Mouse (Mus musculus) liver, embryonic 12.5 days (tissue): ENCODE measurements around the gene Sf3a1. TPM values are rescaled to one million over a fixed set of nuclear protein-coding genes. Genes with fewer than 3 reads are reported as not detected.

Experiments
- ATAC-seq: fragments of 200-750 bp; cut with Nextera tagmentation; 2 replicates; pipeline ENCODE4 v1.8.0; 2017; ENCODE audit warnings: moderate number of reproducible peaks, mild to moderate bottlenecking, moderate library complexity
- H3K27ac ChIP-seq: fragments of 300-500 bp; sonication (generic); 2 replicates; pipeline ENCODE4 v1.5.1; 2016; ENCODE audit warnings: mild to moderate bottlenecking
- H3K27me3 ChIP-seq: fragments of 300-500 bp; sonication (generic); replicated peaks from 2 replicates; pipeline ENCODE4 v1.6.1; 2016; ENCODE audit warnings: mild to moderate bottlenecking, moderate library complexity
- H3K36me3 ChIP-seq: fragments of 300-500 bp; sonication (generic); 2 replicates; pipeline ENCODE4 v1.6.1; 2016; ENCODE audit warnings: mild to moderate bottlenecking, moderate library complexity
- H3K4me1 ChIP-seq: fragments of 300-500 bp; sonication (generic); 2 replicates; pipeline ENCODE4 v1.6.1; 2016
- H3K4me2 ChIP-seq: fragments of 300-500 bp; sonication (generic); 2 replicates; pipeline ENCODE4 v1.6.1; 2016; ENCODE audit warnings: mild to moderate bottlenecking, moderate library complexity
- H3K4me3 ChIP-seq: fragments of 300-500 bp; sonication (generic); 2 replicates; pipeline ENCODE4 v1.5.1; 2016; ENCODE audit warnings: mild to moderate bottlenecking, moderate library complexity
- H3K9ac ChIP-seq: fragments of 300-500 bp; sonication (generic); 2 replicates; pipeline ENCODE4 v1.6.1; 2016; ENCODE audit warnings: mild to moderate bottlenecking, moderate library complexity
- H3K9me3 ChIP-seq: fragments of 300-500 bp; sonication (generic); replicated peaks from 2 replicates; pipeline ENCODE4 v1.6.1; 2016; ENCODE audit warnings: mild to moderate bottlenecking, moderate library complexity
- WGBS: fragments of 180-500 bp; shearing (Covaris S2); methylation state at CpG from one replicate; pipeline ENCODE4 v1.1.7; 2016; ENCODE audit not compliant: insufficient replicate concordance; 5-methylcytosine and 5-hydroxymethylcytosine counted together
- polyA plus RNA-seq: library from polyadenylated mRNA; unstranded; fragments of >200 nt; fragmentation: Nextera tagmentation; extraction: Ambion mirVana; gene quantifications from 2 replicates; pipeline ENCODE4 v1.2.1, GENCODE M21; 2016

Gene Sf3a1
- polyA plus RNA-seq, 1 experiment from 2014 or later, result 41.7 TPM

GRCm38 (mm10) chr11:4193420-4193819 is 33.3 kb downstream of the Sf3a1 start:
- no peak overlapping the region for H3K4me2 ChIP-seq
- H3K36me3 ChIP-seq, result no peaks in the 10 kb centered on the region
- H3K4me1 ChIP-seq, result peaks cover 19% of the 10 kb centered on the region
- H3K9me3 ChIP-seq, result no peaks in the 10 kb centered on the region
- H3K9ac ChIP-seq, result no peak overlapping the region
- H3K27ac ChIP-seq, result no peak overlapping the region
- no peak for ATAC-seq
- no peaks in the 10 kb centered on the region for H3K27me3 ChIP-seq
- H3K4me3 ChIP-seq, result no peak overlapping the region

GRCm38 (mm10) chr11:4195597-4196031 is 35.5 kb downstream of the Sf3a1 start:
- no peaks in the 10 kb centered on the region for H3K27me3 ChIP-seq
- no peak overlapping the region for H3K9ac ChIP-seq
- no peaks in the 10 kb centered on the region for H3K9me3 ChIP-seq
- no peak overlapping the region for H3K4me2 ChIP-seq
- no peaks in the 10 kb centered on the region for H3K36me3 ChIP-seq
- ATAC-seq, result no peak
- 44% methylated on average over 3 of the region's 3 CpGs for WGBS
- H3K4me3 ChIP-seq, result no peak overlapping the region
- H3K27ac ChIP-seq, result no peak overlapping the region
- H3K4me1 ChIP-seq, result peaks cover 12% of the 10 kb centered on the region

- WGBS, result 68% methylated on average over 8 of the region's 8 CpGs
- Histone ChIP-seq H3K27ac (no peak overlapping the region), H3K4me3 (no peak overlapping the region), H3K27me3 (no peaks in the 10 kb centered on the region), H3K36me3 (no peaks in the 10 kb centered on the region), H3K4me2 (no peak overlapping the region), H3K9me3 (no peaks in the 10 kb centered on the region), H3K9ac (no peak overlapping the region), H3K4me1 (peaks cover 6% of the 10 kb centered on the region; the same call in 1 of the 2 replicates)
- ATAC-seq, result no peak
Observed at GRCm38 (mm10) chr11:4196636-4197035, 36.5 kb downstream of the Sf3a1 start.

- H3K36me3 ChIP-seq, result no peaks in the 10 kb centered on the region
- no peak overlapping the region for H3K4me2 ChIP-seq
- H3K9ac ChIP-seq, result no peak overlapping the region
- no peak for ATAC-seq
- 76% methylated on average over 1 of the region's 1 CpGs for WGBS
- no peak overlapping the region for H3K4me3 ChIP-seq
- peaks cover 8% of the 10 kb centered on the region for H3K4me1 ChIP-seq
- no peaks in the 10 kb centered on the region for H3K27me3 ChIP-seq
- H3K27ac ChIP-seq, result no peak overlapping the region
- no peaks in the 10 kb centered on the region for H3K9me3 ChIP-seq
Observed at GRCm38 (mm10) chr11:4197691-4198090, 37.5 kb downstream of the Sf3a1 start.

- 74% methylated on average over 11 of the region's 11 CpGs for WGBS
- no peaks in the 10 kb centered on the region for H3K9me3 ChIP-seq
- H3K4me2 ChIP-seq, result no peak overlapping the region
- H3K4me3 ChIP-seq, result no peak overlapping the region
- peaks cover 21% of the 10 kb centered on the region for H3K4me1 ChIP-seq
- no peak overlapping the region for H3K9ac ChIP-seq
- no peaks in the 10 kb centered on the region for H3K27me3 ChIP-seq
- no peak for ATAC-seq
- H3K36me3 ChIP-seq, result peaks cover under 1% of the 10 kb centered on the region
- no peak overlapping the region for H3K27ac ChIP-seq
Observed at GRCm38 (mm10) chr11:4201981-4202700, 42.0 kb downstream of the Sf3a1 start.

GRCm38 (mm10) chr11:4202995-4203704 is 43.0 kb downstream of the Sf3a1 start:
- no peak for ATAC-seq
- Histone ChIP-seq H3K9me3 (no peaks in the 10 kb centered on the region), H3K4me1 (peaks cover 21% of the 10 kb centered on the region), H3K9ac (peak overlapping the region; percentile 4; the same call in 1 of the 2 replicates), H3K27me3 (no peaks in the 10 kb centered on the region), H3K27ac (peak overlapping the region; percentile 33), H3K4me2 (no peak overlapping the region), H3K4me3 (no peak overlapping the region), H3K36me3 (peaks cover 11% of the 10 kb centered on the region)
- WGBS, result 45% methylated on average over 12 of the region's 12 CpGs

- Histone ChIP-seq H3K36me3 (peaks cover 16% of the 10 kb centered on the region), H3K4me2 (no peak overlapping the region), H3K9ac (peak overlapping the region; percentile 4; the same call in 1 of the 2 replicates), H3K27ac (peak overlapping the region; percentile 33), H3K27me3 (no peaks in the 10 kb centered on the region), H3K4me3 (no peak overlapping the region), H3K4me1 (peaks cover 21% of the 10 kb centered on the region), H3K9me3 (no peaks in the 10 kb centered on the region)
- WGBS, result 35% methylated on average over 2 of the region's 2 CpGs
- ATAC-seq, result no peak
Observed at GRCm38 (mm10) chr11:4203705-4204074, 43.5 kb downstream of the Sf3a1 start.

GRCm38 (mm10) chr11:4205097-4205655 is 45.0 kb downstream of the Sf3a1 start:
- WGBS, result 83% methylated on average over 5 of the region's 5 CpGs

GRCm38 (mm10) chr11:4205951-4206350 is 45.8 kb downstream of the Sf3a1 start:
- Histone ChIP-seq H3K9me3 (no peaks in the 10 kb centered on the region), H3K36me3 (peaks cover 35% of the 10 kb centered on the region), H3K4me2 (no peak overlapping the region), H3K4me1 (peaks cover 21% of the 10 kb centered on the region), H3K4me3 (no peak overlapping the region), H3K9ac (no peak overlapping the region), H3K27me3 (no peaks in the 10 kb centered on the region), H3K27ac (no peak overlapping the region)
- WGBS, result 70% methylated on average over 7 of the region's 7 CpGs
- no peak for ATAC-seq

More at GRCm38 (mm10) chr11:4205097-4205655, 45.0 kb downstream of the Sf3a1 start:
- H3K4me3 ChIP-seq, result no peak overlapping the region
- peaks cover 28% of the 10 kb centered on the region for H3K36me3 ChIP-seq
- no peaks in the 10 kb centered on the region for H3K9me3 ChIP-seq
- H3K4me2 ChIP-seq, result no peak overlapping the region
- ATAC-seq, result no peak
- H3K27ac ChIP-seq, result no peak overlapping the region
- peaks cover 21% of the 10 kb centered on the region for H3K4me1 ChIP-seq
- no peaks in the 10 kb centered on the region for H3K27me3 ChIP-seq
- H3K9ac ChIP-seq, result no peak overlapping the region

GRCm38 (mm10) chr11:4206563-4206962 is 46.4 kb downstream of the Sf3a1 start:
- 21% methylated on average over 6 of the region's 6 CpGs for WGBS
- Histone ChIP-seq H3K4me2 (no peak overlapping the region), H3K36me3 (peaks cover 39% of the 10 kb centered on the region), H3K4me3 (no peak overlapping the region), H3K4me1 (peaks cover 21% of the 10 kb centered on the region), H3K9me3 (no peaks in the 10 kb centered on the region), H3K27me3 (no peaks in the 10 kb centered on the region), H3K27ac (no peak overlapping the region), H3K9ac (no peak overlapping the region)
- no peak for ATAC-seq

GRCm38 (mm10) chr11:4207655-4208054 is 47.5 kb downstream of the Sf3a1 start:
- H3K36me3 ChIP-seq, result peaks cover 49% of the 10 kb centered on the region
- H3K4me2 ChIP-seq, result no peak overlapping the region
- WGBS, result 84% methylated on average over 9 of the region's 9 CpGs
- H3K9me3 ChIP-seq, result no peaks in the 10 kb centered on the region
- no peaks in the 10 kb centered on the region for H3K27me3 ChIP-seq
- H3K4me1 ChIP-seq, result peaks cover 17% of the 10 kb centered on the region
- no peak for ATAC-seq
- no peak overlapping the region for H3K9ac ChIP-seq
- no peak overlapping the region for H3K27ac ChIP-seq
- no peak overlapping the region for H3K4me3 ChIP-seq

GRCm38 (mm10) chr11:4209556-4209955 is 49.4 kb downstream of the Sf3a1 start:
- Histone ChIP-seq H3K27ac (no peak overlapping the region), H3K36me3 (peaks cover 63% of the 10 kb centered on the region), H3K4me1 (peaks cover 3% of the 10 kb centered on the region; the same call in 1 of the 2 replicates), H3K9me3 (no peaks in the 10 kb centered on the region), H3K4me3 (no peak overlapping the region), H3K9ac (no peak overlapping the region), H3K27me3 (no peaks in the 10 kb centered on the region), H3K4me2 (no peak overlapping the region)
- 70% methylated on average over 5 of the region's 5 CpGs for WGBS
- no peak for ATAC-seq
